Mouse (Mus musculus) layer of hippocampus, adult 18-20 months (tissue): ENCODE measurements around the gene Prr15. TPM values are rescaled to one million over a fixed set of nuclear protein-coding genes. Genes with fewer than 3 reads are reported as not detected.

Experiments
- DNase-seq, 2 experiments: peaks; one replicate each; pipeline ENCODE4 v3.0.0; 2022; ENCODE audit warnings: low spot score in 2 of 2
- long read RNA-seq: library from polyadenylated mRNA; stranded (forward); transcript quantifications from one replicate; pipeline ENCODE4 v2.0.0, GENCODE M21; 2021
- total RNA-seq, 2 experiments: library from RNA; stranded (reverse); gene quantifications; 2 replicates each; pipeline ENCODE4 v1.2.3; 2021

Gene Prr15
- total RNA-seq: 1 to 10 TPM in 1 of 2 experiments, under 1 TPM in 1; 0.74 to 1.0 TPM
- long read RNA-seq: 0 reads

GRCm38 (mm10) chr6:54325246-54325885 is at the start of gene Prr15:
TSS of gene Prr15 (plus strand) at chr6:54325835.
- no peak for DNase-seq

- DNase-seq: no peak
Measured at GRCm38 (mm10) chr6:54277234-54277633, 48.4 kb upstream of the Prr15 start.

- no peak for DNase-seq
Measured at GRCm38 (mm10) chr6:54277828-54278227, 47.8 kb upstream of the Prr15 start.

GRCm38 (mm10) chr6:54278613-54279012 is 47.0 kb upstream of the Prr15 start:
- DNase-seq: no peak

GRCm38 (mm10) chr6:54279391-54279790 is 46.2 kb upstream of the Prr15 start:
- DNase-seq: no peak

- no peak for DNase-seq
Measured at GRCm38 (mm10) chr6:54280248-54280647, 45.4 kb upstream of the Prr15 start.

GRCm38 (mm10) chr6:54283299-54283698 is 42.3 kb upstream of the Prr15 start:
- DNase-seq: no peak

GRCm38 (mm10) chr6:54284167-54284711 is 41.4 kb upstream of the Prr15 start:
- DNase-seq: no peak

- DNase-seq: no peak
Measured at GRCm38 (mm10) chr6:54286813-54287212, 38.8 kb upstream of the Prr15 start.

GRCm38 (mm10) chr6:54289774-54290500 is 35.7 kb upstream of the Prr15 start:
- no peak for DNase-seq

- no peak for DNase-seq
Measured at GRCm38 (mm10) chr6:54297231-54297630, 28.4 kb upstream of the Prr15 start.

- peak in 1 of 2 experiments; percentile 21 for DNase-seq
Measured at GRCm38 (mm10) chr6:54299417-54299816, 26.2 kb upstream of the Prr15 start.

- DNase-seq: peak in 1 of 2 experiments; percentile 24
Measured at GRCm38 (mm10) chr6:54305777-54306176, 19.9 kb upstream of the Prr15 start.

- no peak for DNase-seq
Measured at GRCm38 (mm10) chr6:54313071-54313470, 12.6 kb upstream of the Prr15 start.

- DNase-seq: no peak
Measured at GRCm38 (mm10) chr6:54318618-54319017, 7.0 kb upstream of the Prr15 start.

GRCm38 (mm10) chr6:54319198-54319597 is 6.4 kb upstream of the Prr15 start:
- no peak for DNase-seq

- no peak for DNase-seq
Measured at GRCm38 (mm10) chr6:54320236-54320635, 5.4 kb upstream of the Prr15 start.

GRCm38 (mm10) chr6:54326671-54327625 is 1.3 kb downstream of the Prr15 start:
- DNase-seq: peak; percentile 45 to 67

GRCm38 (mm10) chr6:54327626-54328003 is 2.0 kb downstream of the Prr15 start:
- peak; percentile 7 to 39 for DNase-seq

- DNase-seq: no peak
Measured at GRCm38 (mm10) chr6:54328783-54329182, 3.1 kb downstream of the Prr15 start.

GRCm38 (mm10) chr6:54329598-54329997 is 4.0 kb downstream of the Prr15 start:
- DNase-seq: no peak
